Mouse (Mus musculus): ENCODE data around the gene Bicd2. TPM values are rescaled to one million over a fixed set of nuclear protein-coding genes. Genes with fewer than 3 reads are reported as not detected.

Bicd2 gene
- 14.7 and 15.2 TPM in 2 replicates for polyA plus RNA-seq (2016; fragmentation: Nextera tagmentation; extraction: Ambion mirVana)

DNA sequence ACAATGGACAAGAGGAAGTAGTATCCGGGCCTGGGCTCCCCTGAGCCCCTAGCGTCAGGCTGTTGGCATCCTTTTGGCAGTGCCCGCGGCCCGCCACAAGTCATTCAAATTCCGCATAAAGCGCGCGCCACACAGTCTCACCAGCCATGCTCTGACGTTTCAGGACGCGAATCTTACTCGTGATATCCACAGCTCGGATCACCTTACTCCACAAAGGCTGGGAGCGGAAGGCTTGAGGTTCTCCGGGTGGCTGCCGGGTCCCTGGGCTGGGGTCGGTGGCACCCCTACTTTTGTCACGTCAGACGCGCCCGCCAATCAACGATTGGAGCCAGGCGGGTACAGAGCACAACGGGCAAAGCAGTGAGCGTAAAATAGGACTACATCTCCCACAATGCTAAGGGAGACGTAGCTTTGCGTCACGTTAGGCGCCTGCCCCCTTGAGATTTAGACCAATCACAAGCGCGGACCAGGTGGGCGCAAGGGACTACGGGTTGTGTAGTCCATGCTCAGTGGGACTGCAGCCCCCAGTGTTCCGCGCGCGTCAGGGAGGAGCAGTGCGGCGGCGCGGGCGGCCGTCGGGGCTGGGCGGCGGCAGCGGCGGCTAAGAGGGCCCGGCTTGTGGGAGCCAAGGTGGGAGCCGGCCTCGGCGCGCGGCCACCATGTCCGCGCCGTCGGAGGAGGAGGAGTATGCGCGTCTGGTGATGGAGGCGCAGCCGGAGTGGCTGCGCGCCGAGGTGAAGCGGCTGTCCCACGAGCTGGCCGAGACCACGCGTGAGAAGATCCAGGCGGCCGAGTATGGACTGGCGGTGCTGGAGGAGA lies at the start of gene Bicd2:
TSS of gene Bicd2 (plus strand) at position 574 of the 819 bp plus-strand sequence.
- H3K27me3 ChIP-seq (replicated peaks) = no peaks in the 10 kb centered on the region
- peak within 1 kb of the TSS; percentile 91 for H3K4me2 ChIP-seq
- WGBS (ENCODE audit: insufficient replicate concordance) = 2% methylated on average over 74 of the region's 74 CpGs
- peaks cover 53% of the 10 kb centered on the region for H3K4me1 ChIP-seq
- peak within 1 kb of the TSS; percentile 69 for H3K27ac ChIP-seq
- ATAC-seq = peak; percentile 98
- H3K36me3 ChIP-seq = no peaks in the 10 kb centered on the region
- peak within 1 kb of the TSS; percentile 90 for H3K9ac ChIP-seq
- H3K9me3 ChIP-seq (replicated peaks) = no peaks in the 10 kb centered on the region
- H3K4me3 ChIP-seq = peak within 1 kb of the TSS; percentile 88

DNA sequence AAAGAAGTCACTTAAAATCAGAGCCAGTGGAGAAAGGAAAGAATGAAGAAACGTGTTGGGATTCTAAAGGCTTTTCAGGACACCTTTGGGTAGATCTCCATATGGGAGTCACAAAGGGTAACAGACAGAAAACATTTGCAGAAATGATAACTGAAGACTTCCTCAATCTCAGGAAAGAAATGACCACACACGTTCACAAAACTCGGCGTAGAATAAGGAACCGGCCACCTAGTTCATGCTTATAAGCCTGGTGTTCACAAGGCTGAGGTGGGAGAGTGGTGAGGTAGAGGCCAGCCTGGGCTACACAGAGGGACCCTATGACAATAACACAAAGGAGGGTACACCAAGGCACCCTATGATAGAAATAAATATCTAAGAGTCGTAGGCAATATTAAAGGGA lies 49.4 kb upstream of the Bicd2 start:
- no peak overlapping the region for H3K27ac ChIP-seq
- 54% methylated on average over 6 of the region's 6 CpGs for WGBS (ENCODE audit: insufficient replicate concordance)
- peaks cover 16% of the 10 kb centered on the region; the same call in 1 of the 2 replicates for H3K36me3 ChIP-seq
- no peaks in the 10 kb centered on the region for H3K4me1 ChIP-seq
- H3K9me3 ChIP-seq (replicated peaks) = no peaks in the 10 kb centered on the region
- no peak overlapping the region for H3K4me2 ChIP-seq
- no peak overlapping the region for H3K9ac ChIP-seq
- no peak overlapping the region for H3K4me3 ChIP-seq
- H3K27me3 ChIP-seq (replicated peaks) = no peaks in the 10 kb centered on the region
- no peak for ATAC-seq

DNA sequence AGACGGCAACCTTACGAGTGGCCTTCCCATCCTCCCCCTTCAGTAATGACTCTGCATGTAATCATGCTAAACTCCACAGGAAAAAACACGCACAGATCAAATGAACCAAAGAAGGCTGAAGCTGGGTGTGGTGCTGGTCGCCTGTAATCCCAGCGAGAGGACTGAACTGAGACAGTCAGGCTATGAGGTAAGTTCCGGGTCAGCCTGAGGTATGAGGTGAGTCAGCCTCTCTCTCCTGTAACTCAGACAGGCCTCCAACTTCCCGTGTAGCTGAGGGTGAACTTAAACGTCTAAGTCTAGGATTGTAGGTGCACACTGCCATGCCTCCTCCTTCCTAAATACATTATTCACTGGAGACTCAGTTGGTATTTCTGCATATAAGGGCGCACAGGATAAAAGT lies 47.3 kb upstream of the Bicd2 start:
- no peak for ATAC-seq
- peaks cover 13% of the 10 kb centered on the region for H3K4me1 ChIP-seq
- no peak overlapping the region for H3K27ac ChIP-seq
- H3K4me3 ChIP-seq = no peak overlapping the region
- H3K9me3 ChIP-seq (replicated peaks) = no peaks in the 10 kb centered on the region
- no peak overlapping the region for H3K4me2 ChIP-seq
- H3K27me3 ChIP-seq (replicated peaks) = no peaks in the 10 kb centered on the region
- H3K9ac ChIP-seq = no peak overlapping the region
- H3K36me3 ChIP-seq = peaks cover 5% of the 10 kb centered on the region; the same call in 1 of the 2 replicates
- WGBS (ENCODE audit: insufficient replicate concordance) = 69% methylated on average over 9 of the region's 9 CpGs

DNA sequence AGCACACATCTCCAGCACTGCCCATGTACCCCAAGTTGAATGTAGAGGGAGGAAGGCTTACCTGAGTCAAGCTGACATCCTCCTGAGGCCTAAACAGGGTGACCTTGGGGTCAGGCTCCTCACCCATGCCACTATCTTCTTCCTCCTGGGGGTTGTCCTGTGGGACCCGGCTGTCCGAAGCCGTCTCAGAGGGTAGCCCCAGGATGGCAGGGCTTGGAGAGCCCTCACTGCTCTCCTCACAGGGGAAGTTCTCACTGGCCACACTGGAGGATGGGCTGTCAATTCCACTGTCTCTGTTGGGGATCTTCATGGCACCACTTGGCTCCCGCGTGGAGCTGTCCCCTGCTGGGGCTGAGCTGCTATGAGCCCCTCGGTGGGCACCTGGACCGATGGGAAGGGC lies 45.1 kb upstream of the Bicd2 start:
- H3K9ac ChIP-seq = no peak overlapping the region
- peaks cover 5% of the 10 kb centered on the region; the same call in 1 of the 2 replicates for H3K36me3 ChIP-seq
- ATAC-seq = no peak
- 76% methylated on average over 7 of the region's 7 CpGs for WGBS (ENCODE audit: insufficient replicate concordance)
- H3K4me3 ChIP-seq = no peak overlapping the region
- no peaks in the 10 kb centered on the region for H3K9me3 ChIP-seq (replicated peaks)
- no peak overlapping the region for H3K4me2 ChIP-seq
- no peak overlapping the region for H3K27ac ChIP-seq
- peaks cover 19% of the 10 kb centered on the region for H3K4me1 ChIP-seq
- no peaks in the 10 kb centered on the region for H3K27me3 ChIP-seq (replicated peaks)

DNA sequence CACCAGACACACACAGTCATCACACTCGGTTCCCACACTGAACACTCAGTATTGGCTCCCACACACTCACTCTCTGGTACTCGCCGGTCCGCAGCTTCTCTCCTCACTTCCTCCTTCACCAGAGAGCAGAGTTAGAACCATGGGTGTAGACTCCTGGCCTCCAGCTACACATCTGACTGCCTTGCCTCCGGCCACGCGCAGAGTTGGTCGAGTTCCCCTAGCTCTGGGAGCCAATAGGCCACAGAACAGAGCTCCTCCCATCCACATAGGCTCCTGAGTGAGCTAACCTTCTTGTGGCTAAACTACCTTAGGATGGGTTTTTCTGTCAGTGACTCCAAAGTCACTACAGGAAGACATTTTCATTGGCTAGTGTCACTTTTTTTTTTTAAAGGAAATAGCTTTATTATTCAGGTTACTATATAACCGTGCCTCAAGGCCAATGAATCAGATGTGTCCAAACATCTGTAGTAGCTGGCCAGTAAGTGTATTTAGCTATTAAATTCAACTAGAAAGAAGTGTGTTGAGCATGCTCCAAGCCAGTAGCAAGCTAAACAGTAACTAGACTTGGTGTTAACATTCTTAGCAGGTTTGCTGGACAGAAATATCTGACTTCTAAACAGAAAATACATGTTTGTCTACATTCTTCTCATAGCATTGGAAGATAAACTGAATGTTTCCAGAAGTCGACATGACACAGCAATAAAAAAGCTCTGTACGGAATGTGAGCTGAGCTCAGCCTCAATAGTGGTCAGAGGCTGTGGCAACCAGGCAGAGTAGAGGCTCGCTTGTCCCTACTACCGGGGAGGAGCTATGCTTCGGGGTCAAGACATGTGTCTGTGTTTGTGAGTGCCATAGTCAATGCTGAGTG lies 42.6 kb upstream of the Bicd2 start:
- no peak overlapping the region for H3K4me2 ChIP-seq
- no peaks in the 10 kb centered on the region for H3K27me3 ChIP-seq (replicated peaks)
- H3K9ac ChIP-seq = no peak overlapping the region
- H3K4me3 ChIP-seq = no peak overlapping the region
- H3K4me1 ChIP-seq = peaks cover 19% of the 10 kb centered on the region
- 32% methylated on average over 14 of the region's 14 CpGs for WGBS (ENCODE audit: insufficient replicate concordance)
- peak; percentile 27; the same call in 1 of the 2 replicates for ATAC-seq
- H3K36me3 ChIP-seq = no peaks in the 10 kb centered on the region
- 0 out of 2 replicates have a peak overlapping the region, but pooled peaks have one; percentile 6 for H3K27ac ChIP-seq
- H3K9me3 ChIP-seq (replicated peaks) = no peaks in the 10 kb centered on the region

DNA sequence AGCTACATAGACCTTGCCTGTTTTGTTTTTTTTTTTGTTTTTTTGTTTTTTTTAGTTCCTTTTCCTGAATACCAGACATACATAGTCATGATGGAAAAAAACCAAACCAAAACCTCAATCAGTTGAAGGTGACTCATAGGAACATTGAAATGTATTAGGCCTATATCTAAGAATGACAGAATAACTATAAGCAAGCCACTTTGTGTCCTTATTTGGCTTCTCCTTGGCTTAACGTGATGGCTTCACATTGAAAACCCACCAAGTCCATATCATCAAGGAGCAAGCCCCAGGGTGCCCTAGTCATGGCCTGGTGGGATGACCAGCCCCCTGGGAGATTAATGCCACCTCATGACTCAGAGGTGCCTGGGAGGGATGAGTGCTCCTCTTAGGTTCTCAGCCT lies 40.6 kb upstream of the Bicd2 start:
- WGBS (ENCODE audit: insufficient replicate concordance) = 54% methylated on average over 1 of the region's 1 CpGs
- H3K9ac ChIP-seq = no peak overlapping the region
- H3K27me3 ChIP-seq (replicated peaks) = no peaks in the 10 kb centered on the region
- no peaks in the 10 kb centered on the region for H3K9me3 ChIP-seq (replicated peaks)
- ATAC-seq = no peak
- H3K27ac ChIP-seq = no peak overlapping the region
- no peak overlapping the region for H3K4me3 ChIP-seq
- peaks cover 19% of the 10 kb centered on the region for H3K4me1 ChIP-seq
- no peaks in the 10 kb centered on the region for H3K36me3 ChIP-seq
- no peak overlapping the region for H3K4me2 ChIP-seq

DNA sequence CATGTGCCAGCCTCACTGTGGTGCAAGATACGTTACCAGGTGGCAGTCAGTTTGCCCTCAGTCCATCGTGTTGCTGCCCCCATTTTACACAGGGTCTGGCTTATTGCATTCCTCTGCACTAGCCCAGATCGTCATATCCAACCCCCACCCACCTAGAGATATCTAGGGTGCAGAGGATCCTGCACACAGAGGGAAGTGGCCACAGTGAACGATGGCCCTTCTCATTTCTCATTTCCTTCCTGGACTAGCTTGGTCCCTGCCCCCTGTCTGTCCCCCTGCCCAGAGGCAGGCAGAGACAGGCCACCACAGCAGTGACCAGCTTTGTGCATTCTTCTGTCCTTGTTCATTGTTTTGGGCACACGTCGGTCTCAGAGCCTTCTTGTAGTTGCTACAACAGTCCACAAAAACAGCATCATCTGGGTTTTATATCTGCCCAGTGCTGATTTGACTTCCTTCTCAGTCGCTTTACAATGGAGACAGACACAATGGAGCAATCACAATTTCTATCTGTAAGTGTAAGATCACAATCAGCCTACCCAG lies 34.5 kb upstream of the Bicd2 start:
- Histone ChIP-seq H3K4me1 (peaks cover 38% of the 10 kb centered on the region), H3K27me3 (replicated peaks) (no peaks in the 10 kb centered on the region), H3K4me3 (peak overlapping the region; percentile 38), H3K4me2 (peak overlapping the region; percentile 68), H3K9me3 (replicated peaks) (no peaks in the 10 kb centered on the region), H3K36me3 (no peaks in the 10 kb centered on the region), H3K9ac (0 out of 2 replicates have a peak overlapping the region, but pooled peaks have one; percentile 25), H3K27ac (peak overlapping the region; percentile 75)
- ATAC-seq = no peak
- 13% methylated on average over 7 of the region's 7 CpGs for WGBS (ENCODE audit: insufficient replicate concordance)

DNA sequence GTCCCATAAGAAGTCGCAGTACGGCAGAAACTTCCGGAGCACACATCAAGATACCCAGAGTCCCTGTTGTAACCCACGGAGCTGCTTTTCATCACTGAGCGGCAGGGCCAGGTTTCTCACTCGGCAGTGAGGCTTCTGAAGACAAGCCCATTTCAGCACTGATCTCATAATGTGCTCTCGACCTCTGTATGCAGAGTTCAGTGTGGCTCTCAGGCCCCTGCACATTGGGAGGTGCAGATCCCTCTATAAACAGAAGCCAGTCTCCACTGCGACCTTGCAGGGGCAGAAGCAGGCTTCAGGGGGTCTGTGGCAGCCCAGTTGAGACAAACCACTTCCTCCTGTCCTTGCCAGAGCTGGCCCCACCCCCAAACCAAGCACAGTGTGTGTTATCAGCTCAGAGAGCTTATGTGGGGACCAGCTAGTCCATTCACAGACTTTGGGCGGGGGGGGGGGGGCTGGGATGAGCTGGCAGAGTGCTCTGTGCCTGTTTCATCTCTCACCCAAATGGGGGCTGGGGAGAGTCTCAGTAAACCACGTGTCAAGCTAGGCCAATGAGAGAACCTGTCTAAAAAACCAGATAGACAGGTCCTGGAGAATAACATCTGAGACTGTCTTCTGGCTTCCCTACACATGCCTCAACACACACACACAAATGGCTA lies 33.9 kb upstream of the Bicd2 start:
- peaks cover 38% of the 10 kb centered on the region for H3K4me1 ChIP-seq
- no peaks in the 10 kb centered on the region for H3K27me3 ChIP-seq (replicated peaks)
- H3K9ac ChIP-seq = peak overlapping the region; percentile 25
- peak; percentile 84 for ATAC-seq
- WGBS (ENCODE audit: insufficient replicate concordance) = 3% methylated on average over 10 of the region's 10 CpGs
- H3K9me3 ChIP-seq (replicated peaks) = no peaks in the 10 kb centered on the region
- H3K4me3 ChIP-seq = peak overlapping the region; percentile 38
- H3K36me3 ChIP-seq = no peaks in the 10 kb centered on the region
- H3K27ac ChIP-seq = peak overlapping the region; percentile 75
- H3K4me2 ChIP-seq = peak overlapping the region; percentile 68

DNA sequence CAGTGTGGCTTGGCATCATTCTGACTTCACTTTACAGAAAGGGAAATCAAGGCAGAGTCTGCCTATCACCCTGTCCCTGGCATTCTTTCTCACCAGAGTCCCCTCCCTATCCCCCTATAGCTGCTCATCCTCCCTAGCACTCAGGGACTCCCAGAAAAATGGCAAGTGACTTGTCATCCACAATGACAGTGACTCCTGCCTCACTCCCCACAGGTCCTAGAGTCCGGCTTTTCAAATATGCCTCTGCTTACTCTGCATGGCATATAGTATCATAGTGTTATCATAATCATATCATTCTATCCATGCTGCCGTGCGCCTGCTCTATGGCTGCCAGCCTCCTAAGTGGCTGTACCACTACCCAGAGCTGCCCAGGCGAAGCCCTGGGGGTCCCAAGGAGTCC lies 33.2 kb upstream of the Bicd2 start:
- Histone ChIP-seq H3K4me2 (peak overlapping the region; percentile 68), H3K4me3 (peak overlapping the region; percentile 29), H3K36me3 (no peaks in the 10 kb centered on the region), H3K9ac (0 out of 2 replicates have a peak overlapping the region, but pooled peaks have one; percentile 29), H3K4me1 (peaks cover 38% of the 10 kb centered on the region), H3K27me3 (replicated peaks) (no peaks in the 10 kb centered on the region), H3K9me3 (replicated peaks) (no peaks in the 10 kb centered on the region), H3K27ac (peak overlapping the region; percentile 59)
- WGBS (ENCODE audit: insufficient replicate concordance) = 52% methylated on average over 4 of the region's 4 CpGs
- no peak; the same call in 1 of the 2 replicates for ATAC-seq

DNA sequence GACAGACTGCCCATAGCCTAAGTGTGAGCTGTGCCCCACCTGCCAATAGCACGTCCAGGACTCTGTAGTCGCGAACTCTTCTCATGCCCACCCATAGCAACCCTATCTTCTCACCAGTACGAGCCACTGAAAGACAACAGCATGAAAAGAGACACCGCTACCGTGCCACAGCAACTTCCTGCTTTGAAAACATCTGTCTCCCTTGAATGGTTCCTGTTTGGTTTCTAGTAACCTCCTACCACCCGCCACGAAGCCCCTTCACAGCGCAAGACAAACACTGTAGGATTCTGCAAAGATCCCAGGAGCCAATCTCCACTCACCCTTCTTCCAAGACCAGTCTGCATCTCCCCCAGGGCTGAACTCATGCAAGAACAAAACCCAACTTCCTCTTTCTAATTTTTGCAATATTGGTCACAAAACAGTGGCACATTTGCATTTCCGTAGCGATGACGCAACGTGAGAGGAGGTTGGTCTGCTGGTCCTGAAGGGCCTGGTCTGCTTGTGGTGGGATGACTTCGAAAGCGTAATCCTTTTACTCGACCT lies 32.5 kb upstream of the Bicd2 start:
- peaks cover 38% of the 10 kb centered on the region for H3K4me1 ChIP-seq
- H3K9me3 ChIP-seq (replicated peaks) = no peaks in the 10 kb centered on the region
- H3K27ac ChIP-seq = peak overlapping the region; percentile 59
- peak overlapping the region; percentile 29 for H3K4me3 ChIP-seq
- H3K4me2 ChIP-seq = peak overlapping the region; percentile 68
- no peaks in the 10 kb centered on the region for H3K27me3 ChIP-seq (replicated peaks)
- H3K9ac ChIP-seq = 0 out of 2 replicates have a peak overlapping the region, but pooled peaks have one; percentile 29
- WGBS (ENCODE audit: insufficient replicate concordance) = 23% methylated on average over 16 of the region's 16 CpGs
- no peak for ATAC-seq
- no peaks in the 10 kb centered on the region for H3K36me3 ChIP-seq

DNA sequence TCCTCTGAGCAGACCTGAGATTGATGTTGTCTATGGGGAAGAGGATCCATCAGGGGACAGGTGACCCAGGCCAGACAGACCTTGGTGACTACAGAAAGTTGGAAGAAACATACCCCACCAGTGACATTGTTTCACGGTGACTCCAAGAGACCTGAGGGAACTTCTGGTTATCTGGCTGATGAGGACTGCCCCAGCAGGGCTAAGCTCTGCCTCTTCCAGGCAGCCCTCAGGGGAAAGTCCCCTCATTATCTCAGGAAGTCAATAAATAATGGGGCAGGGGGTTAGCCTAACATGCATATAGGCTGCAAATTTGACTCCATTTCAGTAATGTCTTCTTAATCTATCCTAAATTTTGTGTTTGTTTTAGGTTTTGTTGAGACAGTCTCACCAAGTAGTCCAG lies 31.9 kb upstream of the Bicd2 start:
- Histone ChIP-seq H3K9me3 (replicated peaks) (no peaks in the 10 kb centered on the region), H3K4me2 (peak overlapping the region; percentile 68; the same call in 1 of the 2 replicates), H3K4me1 (peaks cover 38% of the 10 kb centered on the region), H3K27ac (no peak overlapping the region), H3K36me3 (no peaks in the 10 kb centered on the region), H3K27me3 (replicated peaks) (no peaks in the 10 kb centered on the region), H3K9ac (no peak overlapping the region), H3K4me3 (no peak overlapping the region)
- no peak for ATAC-seq
- whole genome bisulfite sequencing (ENCODE audit: insufficient replicate concordance) = 9% methylated on average over 1 of the region's 1 CpGs
